Mouse (Mus musculus): ENCODE measurements around the gene Cript. TPM values are rescaled to one million over a fixed set of nuclear protein-coding genes. Genes with fewer than 3 reads are reported as not detected.

The Cript gene
- polyA plus RNA-seq, 1 experiment from 2014 or later: 209 TPM

DNA sequence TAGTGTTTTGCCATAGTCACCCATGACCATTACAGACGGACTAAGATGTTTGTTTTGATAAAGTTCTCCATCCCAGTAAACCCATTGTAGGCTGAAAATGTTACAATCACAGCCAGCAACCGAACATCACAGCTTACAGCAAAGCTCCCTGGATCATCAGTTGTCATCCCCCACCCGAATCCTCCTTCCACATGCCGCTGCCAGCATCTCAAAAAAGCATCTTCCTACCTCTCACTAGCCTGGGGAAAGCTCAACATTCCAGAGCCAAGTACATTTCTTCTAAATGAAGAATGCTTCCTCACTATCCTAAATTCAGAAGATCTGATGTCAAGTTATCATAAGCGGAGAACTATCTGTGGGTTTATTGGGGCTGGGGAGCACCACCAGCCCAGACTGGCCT is 13.1 kb downstream of the Cript start:
- WGBS: 91% methylated on average over 5 of the region's 5 CpGs

DNA sequence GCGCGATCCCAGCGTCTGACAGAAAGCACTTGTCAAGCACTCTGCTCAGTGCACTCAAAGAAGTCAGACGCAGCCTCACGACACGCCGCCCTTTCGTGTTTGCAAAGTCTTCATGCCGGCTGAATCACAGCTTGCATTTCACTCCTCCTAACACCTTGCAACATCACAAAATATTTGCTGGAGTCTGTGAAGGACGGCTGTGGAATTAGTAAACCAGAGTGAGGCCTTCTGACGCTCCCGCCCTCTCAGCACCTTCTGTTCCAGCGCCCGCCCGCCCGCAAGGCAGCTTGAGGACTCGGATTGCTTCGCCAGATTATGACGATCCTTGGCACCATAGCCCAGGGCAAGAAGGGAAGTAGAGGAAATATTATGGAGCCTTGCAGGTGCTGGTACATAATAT is 16.4 kb downstream of the Cript start:
- 62% methylated on average over 19 of the region's 19 CpGs for WGBS

More for the DNA sequence above, 13.1 kb downstream of the Cript start:
- H3K4me3 ChIP-seq (ENCODE audit: low read depth, low read length): no peak overlapping the region
- no peak overlapping the region for H3K4me2 ChIP-seq (ENCODE audit: low read length)
- no peaks in the 10 kb centered on the region for H3K27me3 ChIP-seq (ENCODE audit: control insufficient read depth, insufficient read depth, low read depth, low read length)
- ATAC-seq: no peak
- H3K9ac ChIP-seq (ENCODE audit: low read depth, low read length): no peak overlapping the region
- peaks cover 14% of the 10 kb centered on the region for H3K36me3 ChIP-seq (ENCODE audit: control insufficient read depth, insufficient read depth, low read length)
- peaks cover 3% of the 10 kb centered on the region for H3K4me1 ChIP-seq (ENCODE audit: control insufficient read depth, insufficient read depth, low read length)
- no peaks in the 10 kb centered on the region for H3K9me3 ChIP-seq (replicated peaks; ENCODE audit: control insufficient read depth, low read length, poor library complexity, severe bottlenecking)
- H3K27ac ChIP-seq (ENCODE audit: low read length): no peak overlapping the region

DNA sequence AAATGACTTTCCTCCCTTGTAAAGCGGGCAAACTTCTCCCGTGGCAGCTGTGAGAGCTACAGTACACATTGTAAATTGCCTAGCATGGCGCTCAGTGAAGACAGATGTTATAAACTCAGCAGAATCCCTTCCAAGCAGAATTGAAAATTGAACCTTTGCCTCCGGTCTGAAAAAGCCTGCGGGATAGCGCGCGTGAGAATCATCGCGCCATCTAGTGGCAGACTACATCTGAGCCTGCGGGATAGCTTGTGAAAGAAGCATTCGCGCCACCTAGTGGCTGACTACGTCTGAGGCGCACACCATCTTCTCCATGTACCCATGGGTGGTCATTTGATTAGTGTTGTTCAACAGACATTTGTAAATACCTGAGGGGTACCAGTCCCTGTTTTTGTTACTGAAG is 19.0 kb downstream of the Cript start:
- ATAC-seq: peak; percentile 69
- no peaks in the 10 kb centered on the region for H3K36me3 ChIP-seq (ENCODE audit: control insufficient read depth, insufficient read depth, low read length)
- peaks cover 3% of the 10 kb centered on the region for H3K4me1 ChIP-seq (ENCODE audit: control insufficient read depth, insufficient read depth, low read length)
- no peaks in the 10 kb centered on the region for H3K9me3 ChIP-seq (replicated peaks; ENCODE audit: control insufficient read depth, low read length, poor library complexity, severe bottlenecking)
- 2% methylated on average over 15 of the region's 15 CpGs for WGBS
- H3K4me2 ChIP-seq (ENCODE audit: low read length): no peak overlapping the region
- H3K27ac ChIP-seq (ENCODE audit: low read length): no peak overlapping the region
- H3K9ac ChIP-seq (ENCODE audit: low read depth, low read length): no peak overlapping the region
- no peaks in the 10 kb centered on the region for H3K27me3 ChIP-seq (ENCODE audit: control insufficient read depth, insufficient read depth, low read depth, low read length)
- H3K4me3 ChIP-seq (ENCODE audit: low read depth, low read length): no peak overlapping the region

More for the DNA sequence above, 16.4 kb downstream of the Cript start:
- H3K27ac ChIP-seq (ENCODE audit: low read length): no peak overlapping the region
- H3K4me3 ChIP-seq (ENCODE audit: low read depth, low read length): no peak overlapping the region
- no peak overlapping the region for H3K9ac ChIP-seq (ENCODE audit: low read depth, low read length)
- peaks cover 6% of the 10 kb centered on the region; the same call in 1 of the 2 replicates for H3K36me3 ChIP-seq (ENCODE audit: control insufficient read depth, insufficient read depth, low read length)
- no peak overlapping the region for H3K4me2 ChIP-seq (ENCODE audit: low read length)
- H3K27me3 ChIP-seq (ENCODE audit: control insufficient read depth, insufficient read depth, low read depth, low read length): no peaks in the 10 kb centered on the region
- ATAC-seq: 0 out of 2 replicates have a peak, but pooled peaks have one; percentile 7
- H3K9me3 ChIP-seq (replicated peaks; ENCODE audit: control insufficient read depth, low read length, poor library complexity, severe bottlenecking): no peaks in the 10 kb centered on the region
- H3K4me1 ChIP-seq (ENCODE audit: control insufficient read depth, insufficient read depth, low read length): peaks cover 3% of the 10 kb centered on the region

GRCm38 (mm10) chr17:87044796-87045195 is 19.4 kb downstream of the Cript start:
- Histone ChIP-seq H3K4me1 (ENCODE audit: control insufficient read depth, insufficient read depth, low read length) (peaks cover 3% of the 10 kb centered on the region), H3K9me3 (replicated peaks; ENCODE audit: control insufficient read depth, low read length, poor library complexity, severe bottlenecking) (no peaks in the 10 kb centered on the region), H3K27ac (ENCODE audit: low read length) (no peak overlapping the region), H3K36me3 (ENCODE audit: control insufficient read depth, insufficient read depth, low read length) (no peaks in the 10 kb centered on the region), H3K4me2 (ENCODE audit: low read length) (no peak overlapping the region), H3K4me3 (ENCODE audit: low read depth, low read length) (no peak overlapping the region), H3K27me3 (ENCODE audit: control insufficient read depth, insufficient read depth, low read depth, low read length) (no peaks in the 10 kb centered on the region), H3K9ac (ENCODE audit: low read depth, low read length) (no peak overlapping the region)
- ATAC-seq: no peak; the same call in 1 of the 2 replicates
- WGBS: 85% methylated on average over 8 of the region's 8 CpGs

GRCm38 (mm10) chr17:87049696-87050095 is 24.3 kb downstream of the Cript start:
- 59% methylated on average over 5 of the region's 5 CpGs for WGBS

GRCm38 (mm10) chr17:87050469-87051175 is 25.3 kb downstream of the Cript start:
- Histone ChIP-seq H3K4me1 (ENCODE audit: control insufficient read depth, insufficient read depth, low read length) (peaks cover 6% of the 10 kb centered on the region), H3K36me3 (ENCODE audit: control insufficient read depth, insufficient read depth, low read length) (no peaks in the 10 kb centered on the region), H3K4me2 (ENCODE audit: low read length) (no peak overlapping the region), H3K27ac (ENCODE audit: low read length) (no peak overlapping the region), H3K9ac (ENCODE audit: low read depth, low read length) (no peak overlapping the region), H3K9me3 (replicated peaks; ENCODE audit: control insufficient read depth, low read length, poor library complexity, severe bottlenecking) (no peaks in the 10 kb centered on the region), H3K4me3 (ENCODE audit: low read depth, low read length) (no peak overlapping the region), H3K27me3 (ENCODE audit: control insufficient read depth, insufficient read depth, low read depth, low read length) (no peaks in the 10 kb centered on the region)
- 50% methylated on average over 9 of the region's 9 CpGs for WGBS
- peak; percentile 64; the same call in 1 of the 2 replicates for ATAC-seq

More at GRCm38 (mm10) chr17:87049696-87050095, 24.3 kb downstream of the Cript start:
- no peaks in the 10 kb centered on the region for H3K36me3 ChIP-seq (ENCODE audit: control insufficient read depth, insufficient read depth, low read length)
- H3K27ac ChIP-seq (ENCODE audit: low read length): no peak overlapping the region
- H3K4me1 ChIP-seq (ENCODE audit: control insufficient read depth, insufficient read depth, low read length): no peaks in the 10 kb centered on the region; the same call in 1 of the 2 replicates
- H3K4me3 ChIP-seq (ENCODE audit: low read depth, low read length): no peak overlapping the region
- no peak for ATAC-seq
- H3K9me3 ChIP-seq (replicated peaks; ENCODE audit: control insufficient read depth, low read length, poor library complexity, severe bottlenecking): no peaks in the 10 kb centered on the region
- H3K9ac ChIP-seq (ENCODE audit: low read depth, low read length): no peak overlapping the region
- H3K4me2 ChIP-seq (ENCODE audit: low read length): no peak overlapping the region
- no peaks in the 10 kb centered on the region for H3K27me3 ChIP-seq (ENCODE audit: control insufficient read depth, insufficient read depth, low read depth, low read length)

DNA sequence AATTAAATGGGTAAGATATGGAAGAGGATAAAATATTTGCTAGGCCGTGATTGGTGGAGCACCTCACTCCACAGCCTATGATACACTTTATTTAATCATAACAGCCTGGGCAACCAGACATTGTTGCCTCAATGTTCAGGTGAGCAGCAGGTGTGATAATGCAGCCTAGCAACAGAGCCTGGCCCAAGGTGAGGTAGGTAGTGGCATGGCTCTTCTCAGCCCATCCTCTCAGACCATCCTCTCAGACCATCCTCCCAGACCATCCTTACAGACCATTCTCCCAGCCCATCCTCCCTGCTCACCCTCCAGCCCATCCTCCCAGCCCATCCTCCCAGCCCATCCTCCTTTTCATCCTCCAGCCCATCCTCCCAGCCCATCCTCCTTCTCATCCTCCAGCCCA is 26.3 kb downstream of the Cript start:
- Histone ChIP-seq H3K9me3 (replicated peaks; ENCODE audit: control insufficient read depth, low read length, poor library complexity, severe bottlenecking) (no peaks in the 10 kb centered on the region), H3K4me2 (ENCODE audit: low read length) (no peak overlapping the region), H3K36me3 (ENCODE audit: control insufficient read depth, insufficient read depth, low read length) (no peaks in the 10 kb centered on the region), H3K4me1 (ENCODE audit: control insufficient read depth, insufficient read depth, low read length) (peaks cover 9% of the 10 kb centered on the region), H3K27ac (ENCODE audit: low read length) (no peak overlapping the region), H3K9ac (ENCODE audit: low read depth, low read length) (no peak overlapping the region), H3K27me3 (ENCODE audit: control insufficient read depth, insufficient read depth, low read depth, low read length) (no peaks in the 10 kb centered on the region), H3K4me3 (ENCODE audit: low read depth, low read length) (no peak overlapping the region)
- 100% methylated on average over 1 of the region's 1 CpGs for WGBS
- ATAC-seq: no peak

DNA sequence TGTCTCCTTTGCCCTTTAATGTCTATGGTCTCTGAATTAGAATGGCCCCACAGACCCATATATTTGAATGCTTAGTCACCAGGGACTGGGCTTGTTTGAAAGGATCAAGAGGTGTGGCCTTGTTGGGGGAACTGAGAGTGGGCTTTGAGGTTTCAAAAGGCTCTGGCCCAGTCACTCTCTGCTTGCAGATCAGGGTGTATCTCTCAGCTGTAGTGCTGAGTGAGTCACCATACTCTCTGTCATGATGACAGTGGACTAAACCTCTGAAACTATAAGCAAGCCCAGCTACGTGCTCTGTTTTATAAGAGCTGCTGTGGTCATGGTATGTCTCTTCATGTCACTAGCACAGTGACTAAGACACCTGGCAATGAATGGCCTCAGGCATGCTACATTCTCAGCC is 27.1 kb downstream of the Cript start:
- no peaks in the 10 kb centered on the region for H3K27me3 ChIP-seq (ENCODE audit: control insufficient read depth, insufficient read depth, low read depth, low read length)
- no peak for ATAC-seq

DNA sequence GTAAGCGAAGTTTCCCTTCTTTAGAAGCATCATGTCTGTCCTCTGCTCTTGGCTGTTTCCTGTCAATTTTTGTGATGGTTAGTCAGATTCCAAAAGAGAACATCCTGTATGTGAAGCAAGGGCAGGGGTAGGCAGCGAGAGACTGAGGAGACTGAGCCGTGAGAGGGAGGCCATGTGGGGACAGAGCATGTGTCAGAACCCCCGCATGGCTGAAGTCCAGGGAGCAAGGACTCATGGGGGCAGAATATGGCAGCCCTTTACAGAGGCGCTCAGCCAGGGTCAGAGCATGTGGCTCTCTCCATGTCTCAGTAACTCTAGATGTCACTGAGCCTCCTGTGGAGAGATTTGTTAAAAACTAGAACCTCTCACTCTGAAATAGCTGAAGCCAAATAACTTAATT is 28.6 kb downstream of the Cript start:
- H3K4me2 ChIP-seq (ENCODE audit: low read length): no peak overlapping the region
- H3K9ac ChIP-seq (ENCODE audit: low read depth, low read length): no peak overlapping the region
- H3K36me3 ChIP-seq (ENCODE audit: control insufficient read depth, insufficient read depth, low read length): no peaks in the 10 kb centered on the region
- no peak for ATAC-seq
- H3K4me3 ChIP-seq (ENCODE audit: low read depth, low read length): no peak overlapping the region
- no peaks in the 10 kb centered on the region for H3K9me3 ChIP-seq (replicated peaks; ENCODE audit: control insufficient read depth, low read length, poor library complexity, severe bottlenecking)
- WGBS: 71% methylated on average over 5 of the region's 5 CpGs
- H3K27ac ChIP-seq (ENCODE audit: low read length): no peak overlapping the region
- peaks cover 9% of the 10 kb centered on the region for H3K4me1 ChIP-seq (ENCODE audit: control insufficient read depth, insufficient read depth, low read length)
- no peaks in the 10 kb centered on the region for H3K27me3 ChIP-seq (ENCODE audit: control insufficient read depth, insufficient read depth, low read depth, low read length)

More for the DNA sequence above, 27.1 kb downstream of the Cript start:
- H3K4me2 ChIP-seq (ENCODE audit: low read length): no peak overlapping the region
- H3K4me1 ChIP-seq (ENCODE audit: control insufficient read depth, insufficient read depth, low read length): peaks cover 9% of the 10 kb centered on the region
- no peak overlapping the region for H3K9ac ChIP-seq (ENCODE audit: low read depth, low read length)
- H3K9me3 ChIP-seq (replicated peaks; ENCODE audit: control insufficient read depth, low read length, poor library complexity, severe bottlenecking): no peaks in the 10 kb centered on the region
- 75% methylated on average over 1 of the region's 1 CpGs for WGBS
- no peaks in the 10 kb centered on the region for H3K36me3 ChIP-seq (ENCODE audit: control insufficient read depth, insufficient read depth, low read length)
- H3K27ac ChIP-seq (ENCODE audit: low read length): no peak overlapping the region
- no peak overlapping the region for H3K4me3 ChIP-seq (ENCODE audit: low read depth, low read length)

Measured in midbrain, embryonic 16.5 days (tissue).